Mouse (Mus musculus) heart, embryonic 10.5 days (tissue): Measurements from ENCODE around the gene Ldlrad3. TPM values are rescaled to one million over a fixed set of nuclear protein-coding genes. Genes with fewer than 3 reads are reported as not detected.

Experiments
- DNase-seq: peaks from one replicate; pipeline ENCODE4 v3.0.0-alpha.2; 2017; ENCODE audit warnings: low spot score
- H3K27ac ChIP-seq: fragments of 300-500 bp; sonication (generic); 2 replicates; pipeline ENCODE4 v1.5.1; 2016; ENCODE audit warnings: mild to moderate bottlenecking
- H3K27me3 ChIP-seq: fragments of 300-500 bp; sonication (generic); 2 replicates; pipeline ENCODE4 v1.6.1; 2016; ENCODE audit warnings: mild to moderate bottlenecking; ENCODE audit not compliant: poor library complexity, insufficient read depth, severe bottlenecking
- H3K36me3 ChIP-seq: fragments of 300-500 bp; sonication (generic); 2 replicates; pipeline ENCODE4 v1.6.1; 2016; ENCODE audit warnings: mild to moderate bottlenecking, moderate library complexity
- H3K4me1 ChIP-seq: fragments of 300-500 bp; sonication (generic); 2 replicates; pipeline ENCODE4 v1.6.1; 2016; ENCODE audit warnings: mild to moderate bottlenecking
- H3K4me3 ChIP-seq: fragments of 300-500 bp; sonication (generic); 2 replicates; pipeline ENCODE4 v1.5.1; 2016; ENCODE audit warnings: mild to moderate bottlenecking, moderate library complexity
- H3K9me3 ChIP-seq: fragments of 300-500 bp; sonication (generic); 2 replicates; pipeline ENCODE4 v1.6.1; 2016; ENCODE audit warnings: mild to moderate bottlenecking, moderate library complexity
- WGBS: fragments of 180-500 bp; shearing (Covaris S2); methylation state at CpG from one replicate; pipeline ENCODE4 v1.1.7; 2016; 5-methylcytosine and 5-hydroxymethylcytosine counted together
- polyA plus RNA-seq: library from polyadenylated mRNA; unstranded; fragments of >200 nt; fragmentation: Nextera tagmentation; extraction: Ambion mirVana; gene quantifications from 2 replicates; pipeline ENCODE4 v1.2.1, GENCODE M21; 2016

Ldlrad3 gene
- polyA plus RNA-seq, 1 experiment from 2014 or later: 27.5 TPM

GRCm38 (mm10) chr2:102130198-102130845 lies 55.9 kb downstream of the Ldlrad3 start:
- DNase-seq: no peak
- no peaks in the 10 kb centered on the region for H3K36me3 ChIP-seq
- no peaks in the 10 kb centered on the region for H3K27me3 ChIP-seq
- no peak overlapping the region; the same call in 1 of the 2 replicates for H3K27ac ChIP-seq
- WGBS: 87% methylated on average over 8 of the region's 8 CpGs
- no peaks in the 10 kb centered on the region for H3K9me3 ChIP-seq
- H3K4me1 ChIP-seq: peaks cover 53% of the 10 kb centered on the region
- H3K4me3 ChIP-seq: no peak overlapping the region

- H3K9me3 ChIP-seq: no peaks in the 10 kb centered on the region
- no peak for DNase-seq
- H3K4me1 ChIP-seq: peaks cover 62% of the 10 kb centered on the region
- no peak overlapping the region for H3K4me3 ChIP-seq
- H3K27ac ChIP-seq: no peak overlapping the region
- no peaks in the 10 kb centered on the region for H3K27me3 ChIP-seq
- 94% methylated on average over 4 of the region's 4 CpGs for WGBS
- no peaks in the 10 kb centered on the region for H3K36me3 ChIP-seq
Measured at GRCm38 (mm10) chr2:102129235-102129634, 57.0 kb downstream of the Ldlrad3 start.

GRCm38 (mm10) chr2:102128500-102129030 lies 57.6 kb downstream of the Ldlrad3 start:
- Histone ChIP-seq H3K27me3 (no peaks in the 10 kb centered on the region), H3K36me3 (no peaks in the 10 kb centered on the region), H3K4me1 (peaks cover 69% of the 10 kb centered on the region), H3K9me3 (no peaks in the 10 kb centered on the region), H3K27ac (peak overlapping the region; percentile 38; the same call in 1 of the 2 replicates), H3K4me3 (no peak overlapping the region)
- DNase-seq: no peak
- WGBS: 69% methylated on average over 14 of the region's 14 CpGs

- peaks cover 71% of the 10 kb centered on the region for H3K4me1 ChIP-seq
- 57% methylated on average over 8 of the region's 8 CpGs for WGBS
- H3K9me3 ChIP-seq: no peaks in the 10 kb centered on the region
- no peaks in the 10 kb centered on the region for H3K27me3 ChIP-seq
- H3K27ac ChIP-seq: peak overlapping the region; percentile 38
- DNase-seq: no peak
- no peaks in the 10 kb centered on the region for H3K36me3 ChIP-seq
- H3K4me3 ChIP-seq: no peak overlapping the region
Measured at GRCm38 (mm10) chr2:102127791-102128387, 58.3 kb downstream of the Ldlrad3 start.

GRCm38 (mm10) chr2:102127221-102127620 lies 59.0 kb downstream of the Ldlrad3 start:
- Histone ChIP-seq H3K27me3 (no peaks in the 10 kb centered on the region), H3K4me3 (no peak overlapping the region), H3K9me3 (no peaks in the 10 kb centered on the region), H3K27ac (no peak overlapping the region), H3K4me1 (peaks cover 75% of the 10 kb centered on the region), H3K36me3 (no peaks in the 10 kb centered on the region)
- no peak for DNase-seq
- 74% methylated on average over 9 of the region's 9 CpGs for WGBS

- peaks cover 77% of the 10 kb centered on the region for H3K4me1 ChIP-seq
- H3K4me3 ChIP-seq: no peak overlapping the region
Measured at GRCm38 (mm10) chr2:102126076-102126475, 60.1 kb downstream of the Ldlrad3 start.

GRCm38 (mm10) chr2:102125042-102125441 lies 61.1 kb downstream of the Ldlrad3 start:
- no peaks in the 10 kb centered on the region for H3K9me3 ChIP-seq
- H3K4me3 ChIP-seq: no peak overlapping the region
- WGBS: 55% methylated on average over 4 of the region's 4 CpGs
- H3K27me3 ChIP-seq: no peaks in the 10 kb centered on the region
- DNase-seq: no peak
- no peaks in the 10 kb centered on the region for H3K36me3 ChIP-seq
- no peak overlapping the region for H3K27ac ChIP-seq
- peaks cover 76% of the 10 kb centered on the region for H3K4me1 ChIP-seq

More at GRCm38 (mm10) chr2:102126076-102126475, 60.1 kb downstream of the Ldlrad3 start:
- WGBS: 89% methylated on average over 7 of the region's 7 CpGs
- H3K9me3 ChIP-seq: no peaks in the 10 kb centered on the region
- no peak overlapping the region for H3K27ac ChIP-seq
- H3K36me3 ChIP-seq: no peaks in the 10 kb centered on the region
- DNase-seq: no peak
- no peaks in the 10 kb centered on the region for H3K27me3 ChIP-seq

- Histone ChIP-seq H3K4me1 (peaks cover 77% of the 10 kb centered on the region), H3K36me3 (no peaks in the 10 kb centered on the region), H3K27ac (0 out of 2 replicates have a peak overlapping the region, but pooled peaks have one; percentile 36), H3K4me3 (no peak overlapping the region), H3K27me3 (no peaks in the 10 kb centered on the region), H3K9me3 (no peaks in the 10 kb centered on the region)
- WGBS: 71% methylated on average over 1 of the region's 1 CpGs
- no peak for DNase-seq
Measured at GRCm38 (mm10) chr2:102122146-102122515, 64.1 kb downstream of the Ldlrad3 start.

GRCm38 (mm10) chr2:102121440-102122145 lies 64.6 kb downstream of the Ldlrad3 start:
- no peaks in the 10 kb centered on the region for H3K27me3 ChIP-seq
- no peak for DNase-seq
- peaks cover 77% of the 10 kb centered on the region for H3K4me1 ChIP-seq
- H3K36me3 ChIP-seq: no peaks in the 10 kb centered on the region
- no peaks in the 10 kb centered on the region for H3K9me3 ChIP-seq
- WGBS: 23% methylated on average over 4 of the region's 4 CpGs
- H3K27ac ChIP-seq: peak overlapping the region; percentile 37
- no peak overlapping the region for H3K4me3 ChIP-seq

- no peak for DNase-seq
- Histone ChIP-seq H3K4me3 (no peak overlapping the region), H3K27ac (0 out of 2 replicates have a peak overlapping the region, but pooled peaks have one; percentile 6), H3K9me3 (no peaks in the 10 kb centered on the region), H3K27me3 (no peaks in the 10 kb centered on the region), H3K4me1 (peaks cover 85% of the 10 kb centered on the region), H3K36me3 (no peaks in the 10 kb centered on the region)
- 72% methylated on average over 12 of the region's 12 CpGs for WGBS
Measured at GRCm38 (mm10) chr2:102119751-102120505, 66.3 kb downstream of the Ldlrad3 start.

GRCm38 (mm10) chr2:102118988-102119460 lies 67.2 kb downstream of the Ldlrad3 start:
- Histone ChIP-seq H3K4me3 (no peak overlapping the region), H3K27me3 (no peaks in the 10 kb centered on the region), H3K4me1 (peaks cover 84% of the 10 kb centered on the region), H3K36me3 (no peaks in the 10 kb centered on the region), H3K9me3 (no peaks in the 10 kb centered on the region), H3K27ac (no peak overlapping the region)
- WGBS: 34% methylated on average over 15 of the region's 15 CpGs
- no peak for DNase-seq

GRCm38 (mm10) chr2:102117402-102117760 lies 68.8 kb downstream of the Ldlrad3 start:
- 0 out of 2 replicates have a peak overlapping the region, but pooled peaks have one; percentile 3 for H3K27ac ChIP-seq
- DNase-seq: no peak
- peaks cover 81% of the 10 kb centered on the region for H3K4me1 ChIP-seq
- no peaks in the 10 kb centered on the region for H3K9me3 ChIP-seq
- no peaks in the 10 kb centered on the region for H3K36me3 ChIP-seq
- no peaks in the 10 kb centered on the region for H3K27me3 ChIP-seq
- 34% methylated on average over 6 of the region's 6 CpGs for WGBS
- no peak overlapping the region for H3K4me3 ChIP-seq
